Mouse (Mus musculus): ENCODE measurements at regions not wholly inside any gene's neighbourhood (a gene's known extent, or its start where the extent isn't known, plus 50 kb on each side); places are given as distances from the start of the nearest gene placed in this dataset.

DNA sequence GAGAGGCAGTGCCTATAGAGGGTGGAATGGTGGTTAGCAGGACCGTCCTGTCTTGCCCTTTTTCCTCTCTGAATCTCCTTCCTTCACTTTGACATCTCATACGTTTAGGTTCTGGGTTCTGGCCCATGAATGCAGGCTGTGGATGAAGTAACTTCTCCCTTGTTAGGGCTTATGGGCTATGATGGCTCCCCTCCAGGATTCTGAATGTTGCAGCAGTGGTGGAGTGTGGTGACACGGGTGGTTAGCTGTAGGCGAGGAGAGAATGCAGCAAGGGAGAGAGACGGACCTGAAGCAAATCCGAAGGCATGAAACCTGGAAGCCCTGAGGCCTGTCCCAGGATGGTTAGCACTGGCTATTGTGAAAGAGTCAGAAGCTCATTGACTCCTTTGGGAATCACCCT, 204.4 kb upstream of the Gm5148 start:
- DNase-seq (ENCODE audit: low spot score in 2 of 2): no peak

DNA sequence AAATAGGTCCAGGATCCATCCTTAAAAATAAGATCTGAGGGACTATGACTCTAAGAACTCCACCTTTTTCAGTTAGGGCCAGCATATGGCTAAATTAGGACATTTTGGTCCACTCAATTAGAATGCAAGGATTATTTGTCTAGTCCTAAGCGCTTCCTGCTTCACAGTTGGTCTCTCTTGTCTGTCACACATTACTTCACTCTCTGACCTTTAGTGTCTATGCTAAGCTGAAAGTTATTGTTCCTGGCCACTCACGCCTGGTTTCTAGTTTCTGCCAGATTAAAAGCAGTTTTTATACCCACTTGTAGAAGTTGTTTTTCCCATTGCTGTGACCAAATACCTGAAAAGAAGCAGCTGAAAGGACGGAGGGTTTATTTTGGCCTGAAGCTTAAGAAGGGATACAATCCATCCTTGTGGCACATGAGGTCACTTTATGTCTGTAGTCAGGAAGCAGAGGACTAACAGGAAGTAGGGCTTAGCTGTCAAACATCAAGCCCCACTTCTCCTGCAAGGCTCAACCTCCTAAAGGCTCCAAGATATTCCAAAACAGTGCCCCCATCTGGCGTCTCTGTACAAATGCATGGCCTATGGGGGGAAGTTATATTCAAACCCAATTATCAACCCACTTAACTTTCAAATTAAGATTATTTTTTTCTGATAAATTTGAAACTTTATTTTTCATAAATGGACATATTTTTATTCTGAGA, 195.3 kb upstream of the Gm5148 start:
- DNase-seq (ENCODE audit: low spot score in 2 of 2): no peak

DNA sequence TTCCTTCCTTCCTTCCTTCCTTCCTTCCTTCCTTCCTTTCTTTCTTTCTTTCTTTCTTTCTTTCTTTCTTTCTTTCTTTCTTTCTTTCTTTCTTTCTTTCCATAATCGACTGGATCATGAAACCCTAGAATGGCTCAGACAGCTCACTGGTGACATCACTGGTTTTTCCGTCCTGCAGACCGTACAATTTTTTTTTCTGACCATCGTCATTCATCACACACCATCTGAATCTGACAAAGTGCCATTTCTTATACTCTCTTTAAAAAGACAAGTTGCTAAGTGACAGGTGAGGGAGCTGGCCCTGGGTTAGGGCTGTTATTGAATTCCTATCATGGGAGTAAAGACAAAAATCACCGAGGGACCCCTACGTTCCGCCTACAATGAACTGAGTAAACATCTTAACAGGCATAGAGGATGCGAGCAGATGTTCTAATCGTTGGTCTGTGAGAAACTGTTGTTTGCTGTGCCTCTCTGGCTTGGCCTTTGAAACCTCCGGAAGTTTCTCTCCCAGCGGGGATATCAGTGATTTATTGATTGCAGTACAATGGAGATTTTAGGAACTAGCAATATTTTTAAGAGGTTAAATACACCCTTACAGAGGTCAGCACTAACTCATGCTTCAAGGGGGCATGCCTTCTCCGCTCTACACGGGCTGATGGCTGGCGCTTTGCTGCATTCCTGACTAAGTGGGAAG, 192.6 kb upstream of the Gm5148 start:
- no peak for DNase-seq (ENCODE audit: low spot score in 2 of 2)

DNA sequence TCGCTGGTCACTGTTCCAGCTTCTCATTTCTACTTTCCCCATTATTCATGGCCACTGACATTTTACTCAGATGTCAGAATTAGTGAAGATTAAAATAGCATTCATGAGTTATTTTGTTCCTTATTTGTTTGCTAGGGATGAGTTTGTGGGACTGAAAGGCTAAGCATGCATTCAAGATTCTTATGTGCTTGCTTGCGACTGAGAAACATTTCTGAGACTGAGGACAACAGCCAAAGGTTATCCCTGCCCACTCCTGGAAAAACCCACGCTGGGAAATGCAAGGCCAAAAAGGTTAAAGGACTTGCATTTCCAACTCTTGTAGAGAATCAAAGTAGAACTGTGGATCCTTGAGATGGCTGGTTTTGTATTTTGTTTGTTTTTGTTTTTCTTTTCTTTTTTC, 192.0 kb upstream of the Gm5148 start:
- no peak for DNase-seq (ENCODE audit: low spot score in 2 of 2)

DNA sequence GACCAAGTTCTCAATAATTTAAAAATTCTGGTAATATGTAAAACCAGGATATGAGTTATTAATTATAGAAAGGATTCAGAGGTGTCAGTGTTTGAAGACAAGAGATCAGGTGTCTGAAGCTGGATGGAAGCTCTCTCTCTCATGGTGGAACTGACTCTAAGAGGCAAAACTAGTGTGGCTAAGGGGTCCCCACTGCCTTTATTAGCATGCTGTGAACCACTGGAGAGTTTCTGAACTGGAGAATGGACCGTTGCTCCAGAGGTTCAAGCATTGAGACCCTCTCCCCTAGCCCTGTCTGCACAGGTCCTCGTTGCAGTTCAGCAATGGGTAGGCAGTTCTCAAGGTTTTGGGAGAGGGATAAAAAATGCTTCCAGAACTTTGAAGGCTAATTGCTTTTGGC, 191.4 kb upstream of the Gm5148 start:
- no peak for DNase-seq (ENCODE audit: low spot score in 2 of 2)

DNA sequence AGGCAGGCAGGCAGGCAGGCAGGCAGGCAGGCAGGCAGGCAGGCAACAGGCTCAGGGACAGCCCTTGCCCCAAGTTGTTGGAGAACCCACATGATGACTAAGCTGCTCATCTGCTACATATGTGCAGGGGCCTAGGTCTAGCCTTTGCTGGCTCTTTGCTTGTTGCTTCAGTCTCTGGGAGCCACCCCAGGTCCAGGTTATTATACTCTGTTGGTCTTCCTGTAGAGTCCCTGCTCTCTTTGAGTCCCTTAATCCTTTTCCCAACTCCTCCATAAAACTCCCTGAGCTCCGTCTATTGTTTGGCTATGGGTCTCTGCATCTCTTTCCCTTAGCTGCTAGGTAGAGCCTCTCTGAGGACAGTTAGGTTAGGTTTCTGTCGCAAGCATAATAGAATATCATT, 189.8 kb upstream of the Gm5148 start:
- DNase-seq (ENCODE audit: low spot score in 2 of 2): no peak

DNA sequence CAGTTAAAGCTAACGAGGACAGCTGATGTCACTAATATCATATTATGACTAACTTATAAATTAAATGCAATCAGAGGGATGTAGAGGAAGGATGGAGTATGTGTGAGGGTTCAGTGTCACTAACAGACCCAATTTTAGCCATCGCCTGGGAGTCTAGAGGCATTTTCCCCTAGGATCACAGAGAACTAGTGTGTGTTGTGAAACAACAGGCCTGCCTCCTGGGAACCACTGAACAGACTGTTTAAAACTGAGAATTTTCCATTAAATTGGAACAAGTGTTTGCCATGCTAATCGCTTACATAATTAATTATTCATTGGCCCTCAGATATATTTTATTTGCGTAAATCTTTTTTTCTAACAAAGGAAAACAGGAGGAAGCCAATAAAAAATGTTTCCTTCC, 185.5 kb upstream of the Gm5148 start:
- no peak for DNase-seq (ENCODE audit: low spot score in 2 of 2)

DNA sequence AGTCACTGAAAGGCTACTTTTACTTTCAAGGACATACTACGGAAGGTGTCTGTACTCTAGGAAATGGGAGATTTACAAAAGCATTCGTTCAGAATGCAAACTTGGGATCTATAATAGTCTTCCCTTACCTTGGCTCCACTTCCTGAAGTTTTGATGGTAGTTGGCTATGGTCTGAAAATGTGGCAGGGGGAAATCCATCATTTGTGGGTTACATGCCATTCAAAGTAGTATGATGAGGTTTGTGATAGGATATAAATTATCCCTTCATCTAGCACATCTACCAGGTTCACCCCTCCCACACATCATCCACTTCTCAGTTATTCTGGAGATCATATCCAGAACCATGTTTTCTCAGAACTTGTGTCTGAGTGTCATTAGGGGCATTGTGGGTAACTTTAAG, 184.7 kb upstream of the Gm5148 start:
- no peak for DNase-seq (ENCODE audit: low spot score in 2 of 2)

DNA sequence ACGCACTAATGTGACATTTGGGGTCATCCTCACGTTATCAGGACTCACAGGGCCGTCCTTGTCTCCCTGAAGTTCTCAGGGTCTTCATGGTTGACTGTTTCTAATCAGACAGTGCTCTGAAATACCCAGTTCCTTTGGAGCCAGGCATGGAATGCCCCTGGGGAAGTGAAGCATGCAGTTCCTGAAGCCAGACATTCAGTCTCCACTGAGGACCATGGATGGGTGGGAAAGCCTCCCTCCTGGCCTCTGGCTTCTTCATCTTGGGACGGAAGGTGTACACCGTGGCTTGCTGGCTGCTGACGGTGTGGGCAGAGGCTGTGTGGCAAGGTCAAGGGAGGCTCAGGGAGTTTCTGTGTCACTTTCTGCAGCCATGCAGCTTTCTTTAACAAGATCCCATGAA, 184.2 kb upstream of the Gm5148 start:
- no peak for DNase-seq (ENCODE audit: low spot score in 2 of 2)

DNA sequence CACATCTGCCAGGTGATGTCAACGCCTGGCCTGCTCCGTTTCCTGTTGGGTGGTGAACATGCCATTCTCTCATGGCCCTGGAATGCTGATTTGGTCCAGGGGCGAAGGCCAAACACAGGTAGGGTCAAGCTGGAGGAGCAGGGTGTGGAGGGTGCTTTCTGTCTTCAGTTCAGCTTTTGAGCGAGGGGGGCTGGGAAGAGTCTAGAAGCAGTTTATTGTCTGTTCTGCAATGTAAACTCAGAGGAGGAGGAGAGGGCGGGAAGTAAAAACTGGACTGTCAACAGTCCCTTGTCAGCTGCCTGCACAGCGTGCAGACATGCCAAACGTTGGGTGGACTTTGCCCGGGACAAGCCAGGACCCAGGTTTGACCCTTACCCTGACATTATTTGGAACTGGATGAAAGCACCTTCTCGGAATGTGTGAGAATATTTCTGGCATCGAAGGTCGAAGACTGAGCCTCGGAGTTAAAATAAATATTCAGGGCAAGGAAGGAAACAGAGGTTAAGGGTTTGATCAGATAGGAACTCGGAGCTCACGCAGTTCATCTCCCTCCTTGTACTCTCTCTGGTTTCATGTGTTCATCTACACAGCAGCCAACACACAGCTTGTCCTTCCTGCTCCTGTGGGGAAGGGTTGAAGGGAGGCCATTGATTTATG, 183.3 kb upstream of the Gm5148 start:
- DNase-seq (ENCODE audit: low spot score in 2 of 2): no peak

DNA sequence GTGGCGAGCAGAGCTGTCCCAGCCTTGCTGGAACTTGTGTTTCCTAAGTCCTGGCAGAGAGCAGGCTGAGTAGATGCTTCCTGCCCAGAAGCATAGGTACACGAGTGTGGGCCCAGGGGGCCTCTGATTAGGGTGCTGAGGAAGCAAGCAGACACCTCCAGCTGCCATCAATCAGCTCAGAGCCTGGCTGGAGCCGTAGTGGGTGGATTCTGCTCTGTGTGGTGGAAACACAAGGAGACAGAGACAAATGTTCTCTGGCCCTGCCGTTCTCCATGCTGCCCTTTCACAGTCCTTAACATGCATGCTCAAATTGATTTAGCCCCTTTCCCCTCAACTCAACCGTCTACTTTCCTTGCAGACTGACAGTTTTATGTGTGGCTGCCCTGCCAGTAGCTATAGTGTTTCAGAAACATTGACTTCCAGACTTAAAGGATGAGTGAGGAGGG, 182.5 kb upstream of the Gm5148 start:
- no peak for DNase-seq (ENCODE audit: low spot score in 2 of 2)

DNA sequence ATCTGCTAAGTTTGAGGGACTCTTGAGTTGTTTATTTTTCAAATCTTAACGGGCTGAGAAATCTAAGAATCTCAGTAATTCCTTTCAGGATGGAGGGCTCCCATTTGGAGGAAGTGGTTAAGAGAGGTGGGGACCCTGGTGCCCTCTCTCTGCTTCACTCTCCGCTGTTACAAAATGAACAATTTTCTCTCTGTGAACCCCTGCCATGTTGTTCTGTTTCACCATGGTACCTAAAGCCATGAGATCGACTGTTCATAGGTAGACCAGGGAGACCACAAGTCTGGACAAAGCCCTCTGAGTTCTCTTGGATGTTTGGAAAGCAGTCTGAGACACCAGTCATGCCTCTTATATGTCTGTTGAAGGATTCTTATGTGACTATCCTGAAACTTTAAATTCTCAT, 179.9 kb upstream of the Gm5148 start:
- no peak for DNase-seq (ENCODE audit: low spot score in 2 of 2)

DNA sequence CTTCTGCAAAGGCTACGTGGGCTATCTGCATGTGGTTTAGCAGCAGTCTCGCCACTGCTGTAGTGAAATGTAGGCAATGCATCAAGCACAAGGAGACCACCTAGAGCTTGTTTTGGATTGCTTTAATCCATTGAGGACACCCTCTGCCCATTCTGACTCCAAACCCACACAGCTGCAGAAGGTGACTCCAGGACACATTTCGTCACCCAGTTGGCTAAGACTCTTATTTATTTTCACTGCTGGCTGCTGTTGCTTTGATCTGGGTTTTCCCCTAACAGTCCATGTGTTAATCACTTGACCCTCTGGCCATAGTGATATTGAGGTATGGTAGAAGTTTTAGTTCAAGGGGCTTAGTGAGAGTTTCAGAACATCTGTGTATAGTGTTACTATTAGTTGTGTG, 179.2 kb upstream of the Gm5148 start:
- DNase-seq (ENCODE audit: low spot score in 2 of 2): no peak

DNA sequence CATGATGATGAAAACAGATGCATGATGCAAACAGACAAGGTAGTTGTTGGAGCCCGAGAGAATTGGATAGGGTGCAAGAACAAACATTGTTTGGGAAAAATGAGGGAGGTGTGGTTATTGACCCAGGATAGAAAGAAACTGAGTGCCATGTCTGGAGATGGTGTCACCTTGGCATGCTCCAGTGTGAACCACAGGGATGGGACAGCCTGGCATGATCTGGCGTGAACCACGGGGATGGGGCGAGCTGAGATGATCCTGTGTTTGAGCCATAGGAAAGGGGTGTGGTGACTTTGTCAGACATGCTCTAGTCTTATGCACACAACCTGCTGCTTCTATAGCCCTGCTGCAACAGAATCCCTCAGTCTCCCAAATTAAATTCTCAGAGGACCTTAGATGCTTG, 178.7 kb upstream of the Gm5148 start:
- no peak for DNase-seq (ENCODE audit: low spot score in 2 of 2)

DNA sequence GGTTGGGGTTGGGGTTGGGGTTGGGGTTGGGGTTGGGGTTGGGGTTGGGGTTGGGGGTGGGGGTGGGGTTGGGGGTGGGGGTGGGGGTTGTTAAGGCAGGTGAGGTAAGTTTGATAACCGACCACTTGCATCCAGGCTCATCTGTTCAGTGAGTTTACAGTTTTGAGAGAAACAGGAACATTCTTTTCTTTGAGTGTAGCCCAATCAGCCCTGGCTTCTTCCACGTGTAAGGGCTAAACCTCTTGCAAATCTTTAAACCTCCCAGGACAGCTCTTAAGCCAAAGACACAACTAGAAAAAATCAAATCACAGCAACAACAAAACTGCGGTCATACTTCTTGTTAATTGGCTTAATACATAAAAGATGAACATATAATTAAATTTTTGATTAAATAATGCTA, 173.1 kb upstream of the Gm5148 start:
- no peak for DNase-seq (ENCODE audit: low spot score in 2 of 2)

DNA sequence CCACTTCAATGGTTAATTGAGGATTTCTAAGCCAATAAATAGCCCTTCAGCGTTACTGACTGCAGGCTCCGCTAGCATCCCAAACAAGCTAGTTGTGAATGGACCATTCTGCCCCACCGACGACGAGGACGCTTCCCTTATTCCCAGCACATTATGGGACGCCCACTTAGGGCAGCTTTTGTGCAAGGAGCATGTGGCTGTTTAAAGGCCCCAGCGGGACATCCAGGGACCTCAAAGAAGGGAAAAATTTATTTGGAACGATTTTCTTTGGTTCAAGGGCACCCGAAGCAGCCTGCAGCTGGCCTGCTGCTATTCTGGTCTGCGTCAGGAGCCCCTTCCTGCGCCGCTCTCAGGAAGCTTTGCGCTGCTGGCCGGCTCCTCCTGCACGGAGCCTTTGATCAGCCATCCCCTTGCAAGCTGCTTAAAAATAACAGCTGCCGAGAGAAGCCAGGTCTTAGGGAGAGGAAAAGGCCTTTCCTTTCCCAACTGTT, 172.6 kb upstream of the Gm5148 start:
- DNase-seq (ENCODE audit: low spot score in 2 of 2): no peak

DNA sequence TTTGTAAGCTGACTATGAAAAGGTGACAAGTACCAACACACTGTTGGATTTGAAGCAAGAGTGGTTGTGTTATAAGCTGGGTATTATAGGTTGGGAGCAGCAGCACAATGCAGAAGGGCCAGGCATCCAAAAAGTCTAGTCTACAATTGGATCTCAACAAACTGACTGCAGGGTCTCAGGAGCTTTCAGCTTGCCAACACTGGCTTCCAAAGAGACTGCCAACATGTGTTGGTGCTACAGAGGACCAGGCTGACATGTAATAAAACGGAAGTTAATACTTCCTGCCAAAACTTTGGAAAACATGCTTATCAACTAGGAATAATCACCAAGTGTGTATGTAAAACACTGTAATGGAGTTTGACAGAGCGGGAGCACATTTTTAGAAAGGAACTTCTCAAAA, 170.3 kb upstream of the Gm5148 start:
- DNase-seq (ENCODE audit: low spot score in 2 of 2): no peak

DNA sequence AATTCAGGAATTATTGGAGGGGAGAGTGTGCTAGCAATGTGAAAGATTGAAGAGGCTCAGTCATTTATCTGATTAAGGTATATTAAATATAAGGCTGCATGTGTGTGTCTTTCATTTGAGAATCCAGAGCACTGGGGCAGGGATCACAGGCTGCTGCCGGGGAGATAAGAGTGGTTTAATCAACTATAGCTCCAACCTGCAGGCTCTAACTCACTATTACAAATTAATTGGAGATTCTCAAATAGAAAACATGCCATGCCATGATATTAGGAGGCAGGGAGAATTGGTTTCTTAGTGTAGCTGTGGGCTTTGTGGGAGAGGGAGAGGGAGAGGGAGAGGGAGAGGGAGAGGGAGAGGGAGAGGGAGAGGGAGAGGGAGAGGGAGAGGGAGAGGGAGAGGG, 165.9 kb upstream of the Gm5148 start:
- DNase-seq (ENCODE audit: low spot score in 2 of 2): no peak

DNA sequence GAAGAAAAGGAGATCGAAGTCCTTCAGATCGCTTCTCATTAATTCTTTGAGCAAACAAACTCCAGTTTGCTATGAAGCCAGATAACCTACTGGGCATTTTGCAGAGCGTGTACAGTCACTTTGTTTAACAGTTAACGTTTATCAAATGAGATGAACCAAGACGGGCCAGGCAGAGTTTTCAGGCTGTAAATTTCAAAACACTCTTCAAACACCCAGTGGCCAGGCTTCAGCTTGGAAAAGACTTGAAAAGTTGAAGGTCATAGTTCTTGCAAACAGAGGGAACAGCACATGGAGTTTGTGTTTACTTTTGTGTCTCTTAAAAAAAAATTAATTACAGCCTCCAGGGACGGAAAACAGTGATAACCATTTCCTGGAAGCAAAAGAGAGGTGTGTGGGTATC, 164.2 kb upstream of the Gm5148 start:
- DNase-seq (ENCODE audit: low spot score in 2 of 2): no peak

DNA sequence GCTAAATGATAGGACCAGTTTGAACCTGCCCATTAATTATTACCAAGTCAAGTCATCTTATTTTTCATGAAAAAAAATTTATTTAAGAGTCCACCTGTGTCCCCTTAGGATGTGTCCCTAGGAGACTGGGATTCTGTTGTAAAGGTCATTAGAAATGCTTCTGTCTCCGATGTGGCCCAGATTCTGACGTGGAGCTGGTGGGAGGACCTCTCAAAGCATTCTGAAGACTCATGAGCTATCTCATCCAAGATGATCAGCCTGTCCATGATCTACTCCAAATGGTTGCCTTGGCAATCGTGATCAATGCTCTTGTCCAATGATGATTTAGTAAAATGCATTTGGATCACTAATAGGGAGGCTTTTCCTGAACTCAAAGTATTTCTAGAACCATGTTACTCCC, 163.4 kb upstream of the Gm5148 start:
- DNase-seq (ENCODE audit: low spot score in 2 of 2): no peak

DNA sequence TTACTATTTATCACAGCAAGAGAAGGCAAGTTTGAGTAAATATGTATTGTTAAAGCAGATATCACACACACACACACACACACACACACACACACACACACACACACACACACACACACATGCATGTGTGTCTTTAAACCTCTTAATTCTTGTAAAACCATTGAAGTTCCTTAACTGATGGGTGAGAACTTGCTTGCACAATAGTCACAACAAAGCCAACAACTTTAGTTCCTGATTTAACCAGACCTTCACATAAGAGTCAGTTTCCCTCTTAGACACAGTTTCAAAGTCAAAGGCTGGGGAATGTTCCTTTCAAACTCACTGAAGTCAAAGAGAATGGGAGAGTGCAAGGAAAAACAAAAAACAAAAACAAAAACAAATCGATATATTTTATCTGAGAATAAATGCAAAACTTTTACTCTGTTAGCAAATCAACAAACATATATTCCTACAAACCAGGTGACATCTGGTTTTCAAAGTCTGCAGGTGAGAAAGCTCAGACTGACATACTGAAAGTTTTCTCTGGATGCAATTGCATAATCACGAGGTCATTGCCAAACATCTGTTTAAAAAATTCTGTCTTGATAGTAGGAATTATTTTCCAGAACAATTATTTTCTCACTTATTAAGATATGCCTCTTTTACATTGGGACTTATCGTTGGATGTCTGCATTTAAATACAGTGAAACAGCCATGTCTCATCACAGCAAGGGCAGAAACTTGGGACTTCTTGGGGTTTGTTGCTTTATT, 162.6 kb upstream of the Gm5148 start:
- DNase-seq (ENCODE audit: low spot score in 2 of 2): no peak

DNA sequence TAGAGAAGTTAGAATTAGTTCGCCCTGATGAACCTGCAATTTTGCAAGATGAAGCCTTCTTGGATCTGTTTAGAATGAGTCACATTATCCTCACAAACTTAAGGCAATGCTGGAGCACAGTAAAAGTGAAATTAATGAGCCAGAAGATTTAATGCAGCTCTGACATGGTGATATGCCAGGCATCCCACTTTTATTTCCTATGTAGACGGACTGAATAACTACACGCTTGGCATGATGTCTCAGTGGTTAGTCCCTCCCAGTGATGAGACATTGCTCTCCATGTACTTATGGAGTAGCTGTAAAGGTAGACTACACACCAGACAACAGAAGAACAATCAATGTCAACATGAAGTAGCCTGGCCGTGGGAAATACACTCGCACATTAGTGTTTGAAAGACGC, 161.5 kb upstream of the Gm5148 start:
- no peak for DNase-seq (ENCODE audit: low spot score in 2 of 2)

All from spleen, postnatal 36 days (tissue).